Mouse (Mus musculus): Measurements from ENCODE around the gene Dpagt1. TPM values are rescaled to one million over a fixed set of nuclear protein-coding genes. Genes with fewer than 3 reads are reported as not detected.

The Dpagt1 gene
- 8.4 and 13.8 TPM in 2 replicates for polyA plus RNA-seq (2012; ENCODE audit: low replicate concordance)

DNA sequence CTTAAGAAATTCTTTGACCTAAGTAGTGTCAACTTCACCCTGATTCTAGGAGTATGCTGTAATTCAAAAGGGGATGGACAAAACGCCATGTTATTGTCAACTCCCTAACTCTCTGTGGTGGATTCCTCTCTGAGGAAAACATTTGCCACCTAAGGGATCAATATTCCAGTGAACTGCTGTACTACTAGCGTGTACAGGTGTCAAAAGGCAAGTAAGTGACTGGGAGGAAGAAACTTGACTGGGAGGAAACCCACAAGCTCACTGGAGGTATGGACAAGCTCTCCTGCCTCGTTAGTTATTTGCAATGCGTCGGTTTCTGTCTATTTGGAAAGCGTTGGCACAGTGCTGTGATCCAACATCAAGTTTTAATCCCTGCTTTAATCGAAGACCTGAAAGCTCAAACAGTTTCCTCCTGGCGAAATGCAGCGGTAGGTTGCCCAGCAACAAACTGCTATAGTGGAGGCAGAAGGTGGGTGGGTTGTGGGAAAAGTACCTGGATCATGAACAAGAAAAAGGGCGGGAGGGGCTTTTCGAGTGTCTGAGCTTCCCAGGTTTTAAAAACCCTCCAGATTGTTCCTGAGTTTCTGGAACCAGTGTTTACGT is at the start of gene Dpagt1:
Dpagt1 (plus strand) TSS at position 252 of the 603 bp plus-strand sequence.

DNA sequence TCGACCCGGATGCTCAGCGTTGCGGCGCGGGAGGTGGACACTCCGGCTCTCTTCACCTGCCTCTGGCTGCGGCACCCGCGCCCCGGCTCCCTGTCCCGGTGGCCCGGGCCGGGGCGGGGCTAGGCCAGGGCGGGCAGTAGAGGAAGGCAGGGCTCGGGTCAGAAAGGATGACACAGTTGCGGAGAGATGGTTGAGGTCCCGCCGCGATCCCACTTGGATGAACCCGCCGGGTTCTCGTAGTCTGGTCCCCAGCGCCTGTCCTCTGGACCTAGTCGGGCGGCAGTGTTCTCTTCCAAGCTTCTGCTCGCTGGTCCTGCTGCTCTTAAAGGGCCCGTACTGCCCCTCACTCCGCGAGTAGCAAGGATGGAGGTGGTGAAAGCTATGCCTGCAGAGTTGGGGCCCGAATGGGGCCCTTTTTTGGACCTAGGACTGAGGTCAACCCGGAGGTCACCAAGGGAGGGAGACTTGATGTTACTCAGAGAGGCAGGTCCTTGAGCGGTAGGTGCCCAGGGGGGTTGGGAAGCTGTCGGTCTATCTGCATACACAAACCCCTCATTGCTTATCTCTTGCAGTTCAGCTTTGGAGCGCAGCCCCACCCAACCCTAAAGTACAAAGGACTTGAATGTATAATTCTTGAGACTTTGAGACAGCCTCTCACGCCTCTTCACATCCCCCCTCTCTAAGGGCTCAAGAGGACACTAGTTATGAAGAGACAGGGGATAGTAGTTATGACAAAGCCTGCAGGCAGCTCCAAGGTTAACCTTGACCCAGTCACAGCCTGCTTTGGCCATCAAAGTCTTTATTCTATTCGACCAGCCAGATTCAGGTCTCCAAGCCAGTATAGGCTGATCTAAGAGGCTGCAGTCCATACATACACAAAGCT is 37.5 kb upstream of the Dpagt1 start, which contains the start of gene Abcg4:
Abcg4 (minus strand) TSS at position 540 of the 883 bp plus-strand sequence.

DNA sequence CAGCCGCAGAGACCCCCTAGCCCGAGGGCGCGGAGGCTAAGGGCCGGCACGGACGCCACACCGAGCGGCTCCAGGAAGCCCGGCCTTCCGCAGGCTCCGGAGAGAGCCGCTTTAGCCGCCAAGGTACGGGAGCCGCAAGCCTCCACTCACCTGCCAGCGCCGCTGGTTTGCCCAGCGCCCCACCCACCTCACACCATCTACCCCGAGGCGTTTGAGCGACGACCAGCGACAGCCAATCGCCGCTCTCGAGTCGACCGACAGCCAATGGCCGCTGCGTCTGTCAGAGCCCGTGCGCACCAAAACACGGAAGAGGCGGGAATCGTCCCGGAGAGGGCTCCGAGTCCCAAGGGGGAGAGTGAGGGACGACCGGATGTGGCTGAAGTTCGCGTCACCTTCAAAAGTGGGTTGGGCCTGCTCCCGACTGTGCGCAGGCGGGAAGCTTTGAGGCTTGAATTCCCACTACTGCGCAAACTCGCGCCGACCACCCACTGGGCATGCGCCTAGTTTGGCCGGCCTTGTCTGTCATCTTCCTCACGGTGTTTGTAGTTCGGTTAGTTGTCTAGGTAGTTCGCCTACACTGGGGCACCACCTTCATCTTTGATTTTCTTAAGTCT is 20.2 kb upstream of the Dpagt1 start, which contains the start of gene Hinfp:
Hinfp (minus strand) TSS at position 206 of the 614 bp plus-strand sequence.

DNA sequence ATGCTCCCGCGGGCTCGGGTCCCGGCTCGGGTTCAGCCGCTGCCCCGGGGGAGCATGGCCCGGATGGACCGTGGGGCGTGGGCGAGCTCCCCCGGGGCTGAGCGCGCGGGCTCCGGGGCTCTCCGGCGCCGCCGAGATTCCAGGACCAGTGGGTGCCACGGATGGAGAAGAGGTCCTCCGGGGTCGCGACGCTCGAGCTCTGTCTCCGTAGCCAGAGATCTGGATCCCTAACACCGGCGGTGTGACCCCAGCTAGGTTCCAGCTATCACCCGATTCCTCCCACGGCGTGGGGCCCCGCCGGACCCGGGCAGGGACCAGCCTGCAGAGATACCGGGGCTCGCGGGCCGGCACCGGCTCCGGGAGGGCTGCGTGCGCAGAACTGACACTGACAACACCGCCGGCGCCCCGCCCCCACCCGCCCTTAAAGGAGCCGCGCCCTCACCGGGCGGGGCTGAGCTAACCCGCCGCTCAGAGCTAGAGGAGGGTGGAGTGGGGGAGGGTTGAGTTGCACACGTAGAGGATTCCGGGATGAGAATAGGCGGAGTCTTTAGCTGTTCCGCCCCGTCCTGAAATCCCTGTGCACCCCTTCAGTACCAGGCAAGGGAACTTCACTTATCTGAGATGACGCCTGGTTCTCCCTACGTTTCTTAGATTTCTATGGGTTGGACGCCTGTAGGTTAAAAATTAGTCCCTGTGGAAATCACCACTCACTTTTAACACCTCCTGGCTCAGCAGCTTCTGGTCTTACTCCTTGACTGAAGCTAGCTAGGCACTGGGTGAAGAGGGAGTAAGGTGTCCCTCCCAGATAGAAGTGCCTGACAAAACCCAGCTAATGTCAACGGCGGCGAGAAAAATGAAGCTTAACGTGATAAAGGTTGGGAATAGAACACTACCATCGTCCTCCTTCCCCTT is 5.7 kb upstream of the Dpagt1 start, which contains the start of gene C2cd2l:
C2cd2l (minus strand) TSS at position 399 of the 912 bp plus-strand sequence.

GRCm38 (mm10) chr9:44334396-44335330 is 8.8 kb downstream of the Dpagt1 start, which contains the start of gene H2afx:
H2afx (plus strand) TSS chr9:44334694.

GRCm38 (mm10) chr9:44343781-44344421 is 18.1 kb downstream of the Dpagt1 start, which contains the start of gene Hmbs:
Hmbs (minus strand) TSS chr9:44344228.

DNA sequence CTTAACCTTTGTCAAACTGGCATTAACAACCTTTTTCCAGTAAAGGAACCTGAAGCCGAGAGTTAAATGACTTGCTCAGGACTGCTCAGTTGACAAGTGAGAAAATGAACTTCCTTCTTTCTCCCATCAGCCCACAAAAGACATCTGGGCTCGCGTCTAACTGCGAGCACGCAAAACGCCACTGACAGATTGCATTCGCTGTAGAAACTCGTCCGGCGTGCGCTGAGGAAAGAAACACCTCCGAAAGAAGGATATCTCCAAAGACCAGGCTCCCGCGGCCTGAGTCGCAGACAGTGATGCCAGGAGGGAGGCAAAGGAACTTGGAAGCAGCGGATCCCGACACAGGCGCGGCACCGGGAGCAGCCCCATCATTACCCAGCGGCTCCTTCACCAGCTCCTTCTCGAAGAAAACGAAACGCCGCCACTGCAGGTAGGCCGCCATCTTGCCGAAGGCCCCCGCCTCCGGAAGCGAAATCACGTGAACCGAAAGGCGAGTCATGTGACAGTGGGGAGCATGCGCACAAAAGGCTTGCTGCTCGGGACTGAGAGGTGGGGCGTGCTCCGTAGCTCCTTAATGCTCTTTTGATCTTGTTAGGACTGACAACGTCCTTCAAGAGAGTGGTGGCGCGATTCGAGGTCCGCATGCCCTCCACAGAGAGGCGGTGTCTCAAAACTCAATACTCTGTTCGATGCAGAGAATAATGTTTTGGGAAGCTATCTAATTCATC is 35.5 kb downstream of the Dpagt1 start, which contains the start of gene Vps11:
Vps11 (minus strand) TSS at position 481 of the 728 bp plus-strand sequence.

GRCm38 (mm10) chr9:44379054-44379834 is 53.4 kb downstream of the Dpagt1 start, which contains the start of gene Hyou1:
Hyou1 (plus strand) TSS chr9:44379490.

Other genes starting within 250 kb of the Dpagt1 start
- gene Mfrp, start 224.3 kb upstream of the Dpagt1 start, polyA plus RNA-seq (2012; ENCODE audit: low replicate concordance), result not detected in 2 replicates
- 2.1 and 3.0 TPM in 2 replicates for gene C1qtnf5, start 218.8 kb upstream of the Dpagt1 start, polyA plus RNA-seq (2012; ENCODE audit: low replicate concordance)
- not detected in 2 replicates for gene Gm49380, start 212.5 kb upstream of the Dpagt1 start, polyA plus RNA-seq (2012; ENCODE audit: low replicate concordance)
- gene Rnf26, start 212.5 kb upstream of the Dpagt1 start, polyA plus RNA-seq (2012; ENCODE audit: low replicate concordance), result 33.2 and 75.2 TPM in 2 replicates
- gene Mcam, start 191.6 kb upstream of the Dpagt1 start, polyA plus RNA-seq (2012; ENCODE audit: low replicate concordance), result 0.79 and 1.2 TPM in 2 replicates
- 11.0 and 15.0 TPM in 2 replicates for gene Cbl, start 92.0 kb upstream of the Dpagt1 start, polyA plus RNA-seq (2012; ENCODE audit: low replicate concordance)
- gene Ccdc153, start 85.3 kb upstream of the Dpagt1 start, polyA plus RNA-seq (2012; ENCODE audit: low replicate concordance), result not detected in 2 replicates
- gene Pdzd3, start 74.5 kb upstream of the Dpagt1 start, polyA plus RNA-seq (2012; ENCODE audit: low replicate concordance), result 0.33 and 0.35 TPM in 2 replicates
- 3.5 and 3.6 TPM in 2 replicates for gene Nlrx1, start 57.4 kb upstream of the Dpagt1 start, polyA plus RNA-seq (2012; ENCODE audit: low replicate concordance)
- 73.8 and 199 TPM in 2 replicates for gene Abcg4, start 37.4 kb upstream of the Dpagt1 start, polyA plus RNA-seq (2012; ENCODE audit: low replicate concordance)
- gene Hinfp, start 20.3 kb upstream of the Dpagt1 start, polyA plus RNA-seq (2012; ENCODE audit: low replicate concordance), result 7.4 and 9.9 TPM in 2 replicates
- 216 and 324 TPM in 2 replicates for gene C2cd2l, start 5.7 kb upstream of the Dpagt1 start, polyA plus RNA-seq (2012; ENCODE audit: low replicate concordance)
- gene H2afx, start 8.7 kb downstream of the Dpagt1 start, polyA plus RNA-seq (2012; ENCODE audit: low replicate concordance), result 825 and 1,471 TPM in 2 replicates
- 173 and 677 TPM in 2 replicates for gene Hmbs, start 18.2 kb downstream of the Dpagt1 start, polyA plus RNA-seq (2012; ENCODE audit: low replicate concordance)
- gene Vps11, start 35.7 kb downstream of the Dpagt1 start, polyA plus RNA-seq (2012; ENCODE audit: low replicate concordance), result 7.8 and 11.3 TPM in 2 replicates
- gene Hyou1, start 53.5 kb downstream of the Dpagt1 start, polyA plus RNA-seq (2012; ENCODE audit: low replicate concordance), result 25.8 and 40.4 TPM in 2 replicates
- 10.4 and 13.2 TPM in 2 replicates for gene Slc37a4, start 70.8 kb downstream of the Dpagt1 start, polyA plus RNA-seq (2012; ENCODE audit: low replicate concordance)
- 48.9 and 50.6 TPM in 2 replicates for gene Rps25, start 81.1 kb downstream of the Dpagt1 start, polyA plus RNA-seq (2012; ENCODE audit: low replicate concordance)
- 5.6 and 13.4 TPM in 2 replicates for gene Trappc4, start 81.6 kb downstream of the Dpagt1 start, polyA plus RNA-seq (2012; ENCODE audit: low replicate concordance)
- gene Ccdc84, start 92.5 kb downstream of the Dpagt1 start, polyA plus RNA-seq (2012; ENCODE audit: low replicate concordance), result 10.2 and 37.1 TPM in 2 replicates
- gene Foxr1, start 115.1 kb downstream of the Dpagt1 start, polyA plus RNA-seq (2012; ENCODE audit: low replicate concordance), result 1.5 TPM in 1 of 2 replicates, not detected in the other
- gene Upk2, start 129.0 kb downstream of the Dpagt1 start, polyA plus RNA-seq (2012; ENCODE audit: low replicate concordance), result not detected in 2 replicates
- gene Bcl9l, start 156.8 kb downstream of the Dpagt1 start, polyA plus RNA-seq (2012; ENCODE audit: low replicate concordance), result 36.8 and 56.9 TPM in 2 replicates
- 2.1 and 9.7 TPM in 2 replicates for gene Cxcr5, start 235.9 kb downstream of the Dpagt1 start, polyA plus RNA-seq (2012; ENCODE audit: low replicate concordance)

Data from leukemia stem cell, adult 10-12 weeks (primary cell).